Mouse (Mus musculus): ENCODE measurements at regions not wholly inside any gene's neighbourhood (a gene's known extent, or its start where the extent isn't known, plus 50 kb on each side); places are given as distances from the start of the nearest gene placed in this dataset.
A peak's percentile ranks its signal among the peaks of the same experiment; 100 is the strongest.

DNA sequence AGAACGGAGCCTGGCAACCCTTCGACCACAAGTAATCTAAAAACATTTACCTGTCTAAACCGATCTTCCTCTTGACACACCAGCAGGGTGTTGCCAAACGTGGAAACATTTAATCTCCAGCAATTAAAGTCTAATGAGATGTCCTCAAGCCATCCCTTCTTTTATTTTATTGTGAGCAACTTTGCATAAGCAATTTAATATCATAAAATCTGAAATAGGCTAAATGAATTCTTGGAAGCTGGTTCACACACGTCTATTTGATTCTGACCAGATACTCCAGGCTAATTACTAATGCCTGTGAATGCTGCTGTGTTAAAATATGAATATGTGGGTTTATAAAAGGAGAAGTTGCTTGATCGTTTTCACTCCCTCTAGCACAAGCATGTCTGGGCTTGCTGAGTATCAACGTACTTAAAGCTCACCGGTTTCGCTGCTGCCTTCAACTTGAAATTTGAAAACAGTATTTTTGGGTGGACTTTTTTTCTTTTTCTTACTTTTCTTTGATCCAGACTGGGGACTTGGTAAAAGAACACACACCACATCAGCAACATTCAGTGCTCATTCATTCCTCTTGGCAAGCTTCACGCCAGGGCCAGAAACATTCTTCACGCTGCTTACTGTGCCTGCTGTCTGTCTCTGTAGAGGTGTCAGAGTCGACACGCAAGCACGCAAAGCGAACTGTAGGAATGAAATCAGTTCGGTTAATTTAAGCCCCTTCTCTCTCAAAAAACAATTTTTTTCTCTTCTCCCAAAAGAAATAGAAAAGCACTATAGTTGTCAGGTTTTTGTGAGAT, 194.4 kb downstream of the Npr3 start:
- DNase-seq (ENCODE audit: low read depth, low spot score) = no peak

DNA sequence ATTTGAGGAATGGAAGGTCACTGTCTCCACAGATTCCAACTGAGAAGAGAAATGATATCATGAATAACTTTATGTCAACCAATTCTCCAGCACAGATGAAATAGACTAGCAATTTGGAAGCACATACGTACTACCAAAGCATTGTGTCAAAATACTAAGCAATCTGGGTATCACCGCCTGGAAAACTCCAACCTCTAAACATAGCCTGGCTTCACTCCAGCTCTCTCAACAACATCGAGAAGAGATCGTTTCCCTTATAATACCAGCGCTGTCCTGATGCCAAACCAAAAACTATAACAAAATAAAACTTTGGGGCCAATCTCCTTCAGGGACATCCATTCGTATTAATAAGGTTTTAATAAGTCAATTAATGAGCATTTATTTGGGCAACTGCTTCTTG, 205.8 kb downstream of the Npr3 start:
- DNase-seq (ENCODE audit: low read depth, low spot score) = no peak

DNA sequence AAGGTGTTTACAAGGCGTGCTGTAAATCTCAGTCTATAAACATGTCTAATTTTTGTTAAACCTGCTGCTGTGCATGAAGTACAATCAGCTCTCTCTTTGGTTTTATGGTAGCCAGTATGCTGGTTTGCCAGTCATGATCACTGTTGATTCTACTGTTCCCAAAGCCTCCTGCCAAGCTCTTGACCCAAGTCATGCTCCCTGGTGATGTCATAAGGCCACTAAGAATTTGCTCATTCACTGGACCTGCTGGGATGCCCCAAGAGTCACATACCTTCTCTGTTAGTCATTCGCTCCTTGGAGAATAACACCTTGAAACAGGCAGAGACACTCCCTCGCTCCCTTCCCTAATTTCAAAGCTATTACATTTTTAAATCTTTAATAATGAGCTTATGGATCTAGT, 207.2 kb downstream of the Npr3 start:
- no peak for DNase-seq (ENCODE audit: low read depth, low spot score)

DNA sequence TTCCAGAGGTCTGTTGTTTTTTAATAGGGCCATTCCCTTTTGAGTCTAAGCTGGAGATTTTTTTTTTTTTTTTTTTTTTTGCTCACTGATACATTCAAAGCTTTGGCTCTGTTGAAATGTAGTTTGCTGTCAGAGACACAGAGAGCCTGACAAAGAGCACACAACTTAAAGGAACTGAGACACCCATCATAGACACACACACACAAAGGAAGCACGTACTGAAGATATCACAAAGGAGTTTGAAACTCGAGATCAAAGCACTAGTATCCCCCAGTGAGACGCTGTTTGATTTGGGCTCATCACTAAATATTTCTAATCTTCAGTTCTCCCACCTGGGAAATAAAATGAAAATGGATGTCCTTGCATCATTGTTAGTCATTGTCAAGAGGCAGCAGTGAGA, 210.0 kb downstream of the Npr3 start:
- no peak for DNase-seq (ENCODE audit: low read depth, low spot score)

DNA sequence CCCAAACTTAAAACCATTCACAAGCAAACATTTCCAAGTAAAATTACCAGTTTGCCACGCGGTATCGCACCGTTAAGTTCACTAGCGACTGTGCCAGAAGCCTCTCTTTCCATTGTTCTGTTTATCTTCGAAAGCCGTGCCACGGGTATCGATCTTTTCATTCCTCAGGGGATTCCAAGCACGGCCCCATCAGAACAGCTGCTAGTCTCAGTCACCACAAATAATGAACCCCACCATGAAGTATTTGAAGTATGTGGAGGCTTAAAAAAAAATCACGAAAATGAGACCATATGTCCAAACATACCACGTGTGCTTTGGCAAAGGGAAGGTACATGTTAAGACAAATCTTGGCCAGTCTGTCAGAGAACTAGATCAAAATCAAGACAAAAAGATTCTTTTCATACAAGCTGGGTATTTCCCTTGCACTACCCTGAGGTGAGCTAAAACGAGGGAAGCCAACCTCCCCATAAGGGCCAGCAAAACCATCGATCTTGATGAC, 213.3 kb downstream of the Npr3 start:
- no peak for DNase-seq (ENCODE audit: low read depth, low spot score)

DNA sequence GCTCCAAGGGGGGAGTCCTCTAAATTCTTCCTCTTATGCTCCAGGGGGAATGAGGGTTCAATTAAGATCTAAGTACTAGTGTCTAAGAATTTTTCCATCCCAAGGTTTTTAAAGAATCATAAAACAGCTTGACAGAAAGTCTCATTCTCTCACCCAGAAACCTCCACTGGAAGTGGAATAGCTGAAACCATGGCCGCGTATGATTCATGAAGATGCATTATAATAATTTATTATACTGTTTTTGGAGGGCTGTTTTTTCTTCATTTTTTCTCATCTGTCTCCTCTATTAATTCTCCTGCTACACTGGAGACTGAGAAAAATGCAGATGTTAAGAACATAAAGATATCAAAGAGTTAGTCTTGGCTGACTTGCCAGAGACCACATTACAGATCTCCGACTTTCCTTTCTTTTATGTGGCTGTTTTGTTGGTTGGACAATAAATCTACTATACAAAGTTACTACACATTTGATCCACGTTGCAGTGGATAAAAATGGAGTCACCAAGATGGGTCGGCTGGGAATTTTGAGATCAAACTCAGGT, 242.2 kb downstream of the Npr3 start:
- DNase-seq (ENCODE audit: low read depth, low spot score) = no peak

DNA sequence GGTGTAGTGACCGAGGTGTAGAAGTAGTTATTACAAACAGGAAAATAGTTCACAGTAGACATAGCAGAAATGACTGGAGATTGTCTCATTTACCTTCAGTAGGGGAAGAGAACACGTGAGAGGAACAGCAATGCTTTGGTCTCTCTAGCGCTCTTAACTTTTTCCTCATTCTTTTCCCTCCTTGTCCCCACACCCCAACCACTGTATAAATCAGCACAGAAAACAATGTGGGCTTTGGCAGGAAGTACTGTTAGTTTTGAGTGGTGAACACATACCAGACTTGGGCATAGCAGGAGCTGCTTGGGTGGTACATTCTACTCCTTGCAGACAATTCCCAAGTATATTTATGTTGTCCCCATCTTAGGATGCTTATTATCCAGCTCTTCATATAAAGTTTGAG, 251.9 kb downstream of the Npr3 start:
- DNase-seq (ENCODE audit: low read depth, low spot score) = no peak

DNA sequence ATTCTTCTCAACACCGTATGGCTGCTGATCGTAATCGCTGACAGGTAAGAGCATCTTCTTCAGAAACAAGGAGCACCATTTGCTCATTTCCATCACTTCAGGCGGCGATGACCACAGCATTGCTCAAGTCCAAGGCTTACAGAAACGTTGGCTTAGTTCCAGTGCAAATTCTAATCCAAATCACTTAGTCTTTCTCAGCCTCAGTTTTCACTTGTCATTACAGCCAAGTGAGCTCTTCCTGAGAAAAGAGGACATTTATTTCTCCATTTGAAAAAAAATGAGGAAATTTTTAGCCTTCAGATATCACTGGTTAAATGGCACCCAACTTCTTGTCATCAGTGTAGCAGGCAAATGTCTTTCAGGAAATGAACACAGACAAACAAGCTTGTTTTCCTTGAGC, 246.8 kb upstream of the Tars start:
- no peak for DNase-seq (ENCODE audit: low read depth, low spot score)

DNA sequence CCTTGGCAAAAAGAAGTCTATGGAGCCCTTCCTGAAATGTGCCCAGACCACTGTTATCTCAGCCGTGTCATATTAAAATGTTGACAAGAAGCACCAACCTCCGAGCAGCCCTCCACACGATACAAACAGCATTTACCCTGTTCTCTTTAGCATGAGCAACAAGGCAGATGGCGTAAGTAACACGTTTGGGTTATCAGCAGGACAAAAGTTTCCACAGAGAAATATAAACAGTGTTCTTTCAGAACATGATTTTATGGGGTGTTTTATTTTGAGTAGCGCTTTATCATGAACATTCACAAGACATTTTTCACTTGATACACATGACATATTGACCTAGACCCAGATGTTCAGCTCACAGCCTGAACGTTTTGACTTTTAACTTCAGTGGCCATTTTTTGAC, 245.3 kb upstream of the Tars start:
- no peak for DNase-seq (ENCODE audit: low read depth, low spot score)

DNA sequence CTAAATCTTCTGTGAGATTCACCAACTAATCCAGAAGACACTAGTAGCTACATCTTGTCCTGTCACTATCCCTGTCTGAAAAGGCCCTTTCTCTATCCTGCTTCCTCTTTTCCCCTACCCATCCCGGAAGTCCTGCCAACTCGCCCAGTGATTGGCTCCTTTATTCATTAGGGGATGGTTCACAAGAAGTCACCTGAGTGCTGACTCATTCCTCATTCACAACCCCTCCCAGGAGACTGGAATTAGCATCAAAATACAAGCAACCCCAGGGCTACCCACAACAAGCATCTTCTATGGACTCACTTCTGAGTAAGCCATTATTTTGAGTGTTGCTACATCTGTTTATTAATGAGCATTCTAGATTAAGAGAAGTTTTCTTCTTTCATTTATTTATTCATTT, 231.2 kb upstream of the Tars start:
- no peak for DNase-seq (ENCODE audit: low read depth, low spot score)

DNA sequence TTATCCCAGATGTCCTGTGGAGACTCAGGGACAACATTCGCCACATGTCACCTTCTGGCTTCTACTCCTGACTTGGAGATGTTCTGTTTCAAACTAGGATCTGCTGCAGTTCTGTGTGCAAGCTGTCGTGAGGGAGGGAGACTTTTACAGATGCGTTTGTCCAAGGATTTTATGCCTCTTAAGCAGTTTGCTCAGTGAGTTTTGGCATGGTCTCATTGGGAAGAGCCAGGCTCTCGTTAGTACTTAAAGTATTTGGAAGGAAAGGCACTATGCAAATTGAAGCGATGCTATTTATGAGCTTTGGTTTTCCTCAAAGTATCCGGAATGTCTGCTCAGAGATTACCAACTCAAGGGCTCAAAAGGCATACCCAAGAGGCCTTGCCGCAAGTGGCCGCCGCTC, 227.0 kb upstream of the Tars start:
- no peak for DNase-seq (ENCODE audit: low read depth, low spot score)

DNA sequence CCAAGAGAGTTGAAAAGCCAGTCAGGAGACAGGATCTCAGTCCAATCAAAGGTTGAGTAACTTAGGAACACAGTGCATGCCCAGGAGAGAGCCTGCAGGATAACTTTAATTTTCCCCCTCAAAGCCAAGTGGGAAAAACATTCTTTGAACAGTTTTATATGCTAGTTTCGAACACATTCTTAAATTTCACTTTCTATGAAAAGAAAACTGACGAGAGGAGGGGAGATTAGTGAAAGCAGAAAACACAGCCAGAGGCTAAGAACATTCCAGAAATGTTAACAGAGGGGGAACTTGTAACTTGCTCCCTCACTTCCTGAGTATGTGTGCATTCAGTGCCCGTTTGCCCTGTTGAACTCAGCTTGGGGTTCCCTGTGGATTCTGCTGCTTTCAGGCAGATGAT, 213.0 kb upstream of the Tars start:
- no peak for DNase-seq (ENCODE audit: low read depth, low spot score)

DNA sequence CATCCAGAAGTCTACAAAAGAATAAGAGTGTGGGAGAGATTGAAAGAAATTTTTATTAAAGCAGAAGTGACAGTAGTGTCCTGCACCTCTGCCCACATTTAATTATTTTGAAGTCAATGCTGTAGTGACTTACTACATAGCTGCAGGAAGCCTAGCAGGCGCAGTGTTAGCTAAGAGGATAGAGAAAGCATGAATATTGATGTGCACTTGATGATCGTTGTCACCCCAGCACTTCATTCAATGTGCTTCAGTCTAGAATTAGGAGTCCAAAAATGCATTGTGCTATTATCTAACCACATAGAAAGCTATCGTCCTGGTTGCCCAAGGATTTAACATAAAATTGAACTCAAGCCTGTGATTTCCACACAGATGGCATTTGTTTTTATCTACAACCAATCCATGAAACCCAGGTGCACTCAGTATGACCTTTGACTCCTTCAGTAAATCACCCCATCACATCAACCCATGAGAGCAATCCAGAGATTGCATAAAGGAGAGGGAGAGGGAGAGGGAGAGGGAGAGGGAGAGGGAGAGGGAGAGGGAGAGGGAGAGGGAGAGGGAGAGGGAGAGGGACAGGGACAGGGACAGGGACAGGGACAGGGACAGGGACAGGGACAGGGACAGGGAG, 210.7 kb upstream of the Tars start:
- DNase-seq (ENCODE audit: low read depth, low spot score) = no peak

DNA sequence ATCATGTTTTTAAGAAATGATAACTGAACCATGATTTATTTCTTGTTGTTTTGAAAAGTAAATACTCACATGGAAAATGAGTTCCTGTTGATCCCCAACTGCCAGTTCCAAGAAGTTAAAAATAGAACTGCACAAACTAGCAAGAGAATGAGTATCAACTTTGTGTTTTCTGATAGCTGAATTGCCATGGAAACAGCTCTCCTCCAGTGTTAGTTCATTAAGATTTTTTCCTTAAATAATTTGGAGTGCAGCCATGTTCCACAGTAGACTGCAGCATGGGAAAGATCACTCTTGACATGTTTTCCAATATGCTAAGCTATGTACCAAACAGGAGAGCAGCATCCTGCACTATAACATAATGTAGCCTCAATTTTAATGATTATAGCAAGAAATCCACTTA, 208.0 kb upstream of the Tars start:
- DNase-seq (ENCODE audit: low read depth, low spot score) = no peak

DNA sequence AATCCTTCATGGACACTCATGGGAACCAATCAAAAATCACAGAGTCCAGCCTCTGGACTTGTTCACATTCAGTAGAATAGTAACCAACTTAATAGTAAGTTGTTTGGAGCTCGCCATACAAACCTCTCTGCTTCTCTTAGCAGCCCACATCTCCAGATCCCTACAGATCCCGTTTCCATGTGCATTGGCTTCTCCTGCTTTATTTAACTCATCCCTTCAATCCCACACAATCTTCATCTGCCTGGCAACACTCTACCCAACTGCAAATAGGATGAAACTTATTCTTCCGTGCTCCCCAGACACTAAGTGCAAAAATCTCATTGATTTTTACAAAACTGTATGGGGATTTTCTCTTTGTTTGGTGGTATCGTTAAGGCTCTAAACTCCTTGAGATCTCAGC, 206.2 kb upstream of the Tars start:
- DNase-seq (ENCODE audit: low read depth, low spot score) = no peak

DNA sequence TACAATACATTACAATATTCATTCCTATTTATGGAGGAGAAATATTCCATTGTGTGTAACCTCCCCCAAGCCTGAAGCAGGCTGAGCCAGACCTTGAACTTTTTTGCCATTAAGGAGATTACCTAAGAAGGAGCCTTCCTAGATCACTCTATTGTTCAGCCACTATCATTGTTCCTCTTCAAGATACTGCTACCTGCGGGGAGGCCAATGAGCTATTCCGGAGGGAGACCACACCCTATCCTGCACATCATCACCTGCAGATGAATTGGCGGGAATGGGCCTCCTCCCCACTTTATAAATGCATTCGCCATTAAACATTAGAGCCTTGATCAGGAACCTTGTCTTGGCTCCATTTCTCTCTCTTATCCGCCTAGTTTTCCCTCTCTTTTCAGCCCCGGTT, 197.6 kb upstream of the Tars start:
- no peak for DNase-seq (ENCODE audit: low read depth, low spot score)

DNA sequence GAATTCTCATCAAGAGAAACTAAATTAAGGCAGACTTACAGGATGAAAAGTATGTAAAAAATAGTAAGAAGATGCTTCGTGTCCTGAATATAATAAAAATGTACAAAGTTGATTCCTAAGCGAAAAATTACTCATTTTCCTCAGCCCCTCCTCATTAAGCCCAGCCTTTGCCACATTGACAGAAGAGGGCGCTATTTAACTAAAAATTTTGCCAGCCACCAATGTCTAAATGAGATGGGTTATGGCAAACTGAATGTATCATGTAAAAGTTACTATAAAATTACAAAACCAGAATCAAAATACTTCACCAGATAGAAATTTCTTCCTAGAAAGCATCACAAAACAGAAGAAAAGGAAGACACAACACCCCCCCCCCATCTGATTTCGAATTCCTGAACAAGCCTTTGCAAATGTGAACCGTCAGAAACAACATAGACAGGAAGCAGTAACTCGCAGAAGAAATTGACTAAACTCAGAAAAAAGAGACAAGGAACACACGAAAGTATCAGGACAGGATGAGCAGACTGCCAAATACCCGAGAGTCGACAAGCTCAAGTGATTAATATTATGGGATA, 191.2 kb upstream of the Tars start:
- DNase-seq (ENCODE audit: low read depth, low spot score) = peak; percentile 1

DNA sequence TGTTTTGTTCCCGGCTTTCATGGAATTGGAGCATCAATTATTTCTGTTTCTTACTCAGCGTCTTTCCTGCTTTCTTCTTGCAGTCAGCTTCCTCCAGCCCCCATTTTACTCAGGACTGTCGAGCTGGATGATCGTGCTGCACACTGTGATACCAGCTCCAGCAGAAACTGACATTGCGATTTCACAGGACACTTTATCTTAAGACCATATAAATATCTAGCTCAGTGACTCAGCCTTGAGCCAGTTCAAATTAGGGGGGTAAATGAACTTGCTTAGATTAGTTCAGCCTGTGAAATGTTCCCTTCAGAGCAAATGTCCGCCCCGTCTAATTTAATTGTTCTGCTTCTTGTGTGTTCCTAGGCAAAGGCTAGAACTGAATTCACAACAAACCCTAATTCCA, 190.3 kb upstream of the Tars start:
- no peak for DNase-seq (ENCODE audit: low read depth, low spot score)

DNA sequence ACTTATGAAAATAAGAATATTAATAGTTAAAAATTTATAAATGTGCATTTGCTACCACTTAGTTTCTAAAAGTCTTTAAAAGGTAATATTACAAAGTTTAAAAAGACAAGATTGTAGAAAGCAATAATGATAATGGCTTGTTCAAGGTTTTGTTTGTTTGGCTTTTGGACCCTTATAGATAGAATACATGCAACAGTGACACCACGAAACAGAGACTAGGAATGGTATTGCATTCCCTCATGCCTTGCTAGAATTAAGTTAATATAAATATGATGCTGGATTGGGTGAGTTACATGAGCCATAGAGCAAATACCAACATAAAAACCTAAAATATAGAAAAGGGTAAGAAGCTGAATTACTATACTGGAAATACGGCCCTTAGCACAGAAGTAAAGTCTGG, 186.9 kb upstream of the Tars start:
- DNase-seq (ENCODE audit: low read depth, low spot score) = no peak

DNA sequence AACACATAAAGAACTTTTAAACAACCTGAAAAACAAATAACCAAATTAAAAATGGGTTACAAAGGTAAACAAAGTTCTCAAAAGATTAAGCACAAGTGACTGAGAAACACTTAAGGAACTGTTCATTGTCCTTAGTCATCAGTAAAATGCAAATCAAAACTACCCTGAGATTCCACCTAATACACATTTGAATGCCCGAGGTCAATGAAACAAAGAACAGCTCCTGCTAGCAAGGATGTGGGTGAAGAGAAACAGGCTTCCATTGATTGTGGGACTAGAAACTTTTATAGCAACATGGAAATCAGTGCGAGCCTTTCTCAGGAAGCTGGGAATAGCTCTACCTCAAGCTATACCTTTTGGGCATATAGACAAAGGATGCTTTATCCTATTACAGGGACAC, 184.7 kb upstream of the Tars start:
- no peak for DNase-seq (ENCODE audit: low read depth, low spot score)

DNA sequence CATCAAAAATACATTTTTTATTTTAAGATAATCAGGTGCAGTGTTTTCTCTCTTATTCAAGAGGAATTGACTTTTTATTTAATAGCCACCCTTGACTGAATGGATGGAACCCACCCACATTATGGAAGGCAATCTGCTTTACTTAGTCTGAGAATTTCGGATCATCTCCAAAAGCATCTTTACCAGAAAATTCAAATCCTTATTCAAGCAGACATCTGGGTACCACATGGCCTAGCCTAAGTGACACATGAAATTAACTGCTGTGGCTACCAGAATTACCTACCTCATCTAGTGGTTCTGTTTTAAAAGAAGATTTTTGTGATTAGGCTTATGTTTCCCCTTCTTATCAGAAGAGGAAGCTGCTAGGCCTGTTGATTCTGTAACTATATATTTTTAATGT, 178.9 kb upstream of the Tars start:
- DNase-seq (ENCODE audit: low read depth, low spot score) = no peak

DNA sequence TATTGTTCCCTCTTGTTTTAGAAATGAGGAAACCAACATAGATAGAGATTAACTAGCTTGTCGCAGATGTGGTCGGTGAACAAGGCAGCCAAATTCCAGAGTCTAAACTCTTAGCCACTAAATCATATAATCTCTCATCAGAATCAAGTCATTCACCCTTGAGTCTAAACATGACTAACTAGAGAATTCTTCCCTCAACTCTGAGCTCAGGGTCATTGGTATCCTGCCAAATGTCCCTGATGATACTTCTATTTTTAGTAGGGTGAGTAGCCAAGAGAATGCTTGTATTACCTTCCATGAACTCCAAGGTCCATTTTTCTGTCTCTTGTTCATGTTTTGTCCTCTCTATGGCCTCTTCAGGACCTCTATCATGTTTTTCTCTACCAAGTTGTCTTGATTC, 174.9 kb upstream of the Tars start:
- no peak for DNase-seq (ENCODE audit: low read depth, low spot score)

DNA sequence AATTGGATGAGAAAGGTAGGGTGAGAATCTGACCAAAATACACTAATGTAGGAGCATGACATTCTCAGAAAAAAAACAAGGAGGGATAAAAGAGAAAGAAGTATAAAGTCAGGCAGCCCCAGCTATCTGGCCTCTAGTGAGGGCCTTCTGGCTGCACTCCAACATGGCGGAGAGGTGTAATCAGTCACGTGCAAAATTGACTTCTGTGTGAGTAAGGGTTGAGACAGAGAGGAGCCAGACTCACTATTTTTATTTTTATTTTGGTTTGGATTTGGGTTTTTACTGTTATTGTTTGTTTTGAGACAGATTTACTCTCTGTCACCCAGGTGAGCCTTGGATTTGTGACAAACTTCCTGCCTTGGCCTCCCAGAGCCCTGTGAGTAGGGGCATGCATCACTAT, 174.0 kb upstream of the Tars start:
- DNase-seq (ENCODE audit: low read depth, low spot score) = no peak

Data from retina, adult 2 months (tissue).